Mouse (Mus musculus): ENCODE data around the gene Zcchc2.

Zcchc2 gene

DNA sequence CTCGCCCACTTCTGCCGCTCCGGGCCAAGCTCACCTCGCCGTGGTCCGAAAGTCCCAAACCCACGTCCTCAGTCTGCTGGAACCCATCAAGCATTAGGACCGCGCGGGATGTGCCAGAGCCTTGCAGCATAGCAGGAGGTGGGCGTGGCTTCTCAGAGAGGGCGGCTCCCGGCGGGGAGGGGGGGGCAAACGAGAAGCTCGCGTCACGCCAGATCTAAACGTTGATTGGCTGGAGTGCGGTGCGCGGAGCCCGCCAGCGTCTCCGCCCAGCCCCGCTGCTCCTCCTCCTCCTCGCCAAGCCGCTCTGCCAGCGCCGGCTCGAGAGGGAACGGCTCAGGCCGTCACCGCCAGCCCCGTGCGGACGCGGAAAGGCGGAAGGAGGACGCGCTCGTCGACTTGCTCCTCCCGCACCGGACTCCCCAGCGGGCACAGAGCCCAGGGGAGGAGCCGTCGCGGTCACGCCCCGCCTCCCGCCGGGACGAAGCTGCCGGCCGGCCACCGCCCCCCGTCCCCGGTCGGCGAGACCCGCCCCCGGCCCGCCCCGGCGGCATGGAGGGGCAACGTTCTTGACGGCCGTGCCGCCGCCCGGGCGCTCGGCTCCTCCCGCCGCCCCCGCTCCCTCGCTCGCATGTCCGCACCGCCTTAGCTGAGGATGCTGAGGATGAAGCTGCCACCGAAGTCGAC is at the start of gene Zcchc2:
Gene Zcchc2 (plus strand): TSS at position 269 of the 684 bp plus-strand sequence.
- peak; percentile 97 for DNase-seq (ENCODE audit: low spot score)

GRCm38 (mm10) chr1:105944927-105945580 is 45.2 kb upstream of the Zcchc2 start:
- peak; percentile 38 for DNase-seq (ENCODE audit: low spot score)

- DNase-seq (ENCODE audit: low spot score) = peak; percentile 66
These were observed 43.3 kb upstream of the Zcchc2 start for GRCm38 (mm10) chr1:105946581-105947540.

DNA sequence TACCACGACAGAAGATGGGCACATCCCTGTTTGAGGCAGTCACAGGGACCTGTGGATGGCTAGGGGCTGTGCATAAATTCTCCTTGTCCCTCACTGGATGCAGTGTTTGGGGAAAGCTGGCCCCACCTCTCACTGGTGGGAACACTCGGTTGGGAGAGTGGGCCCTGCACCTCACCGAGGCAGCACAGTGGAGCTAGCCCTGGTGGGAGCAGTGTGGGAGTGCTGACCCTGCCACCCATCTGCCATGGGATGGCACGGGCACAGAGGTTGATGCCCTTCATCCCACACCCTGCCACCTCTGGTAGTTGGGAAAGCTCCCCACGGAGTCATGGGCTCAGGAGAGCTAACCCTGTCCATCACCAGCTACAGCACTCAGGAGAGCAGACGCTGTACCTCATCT is 41.9 kb upstream of the Zcchc2 start:
- DNase-seq (ENCODE audit: low spot score) = no peak

- no peak for DNase-seq (ENCODE audit: low spot score)
These were observed 36.6 kb upstream of the Zcchc2 start for GRCm38 (mm10) chr1:105953588-105953987.

- DNase-seq (ENCODE audit: low spot score) = no peak
These were observed 36.2 kb upstream of the Zcchc2 start for GRCm38 (mm10) chr1:105954047-105954446.

- no peak for DNase-seq (ENCODE audit: low spot score)
These were observed 34.1 kb upstream of the Zcchc2 start for GRCm38 (mm10) chr1:105956057-105956456.

DNA sequence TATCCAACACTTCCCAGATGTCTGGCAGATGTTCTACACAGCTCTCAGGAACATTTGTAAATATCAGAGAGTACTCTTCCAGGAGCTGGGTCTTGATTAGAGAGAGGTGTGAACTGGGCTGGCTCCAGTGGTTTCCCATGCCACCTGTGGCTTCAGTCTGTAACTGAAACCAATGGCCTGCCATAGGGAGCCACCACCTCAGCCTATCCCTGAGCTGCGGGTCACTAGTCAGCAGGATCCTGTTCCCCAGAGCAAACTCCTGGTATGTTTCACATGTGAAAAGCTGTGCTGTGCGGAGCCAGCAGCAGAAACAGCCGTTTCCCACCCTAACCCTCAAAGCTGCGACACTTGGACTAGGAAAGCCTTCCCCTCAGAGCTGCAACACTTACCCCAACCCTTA is 28.7 kb upstream of the Zcchc2 start:
- no peak for DNase-seq (ENCODE audit: low spot score)

DNA sequence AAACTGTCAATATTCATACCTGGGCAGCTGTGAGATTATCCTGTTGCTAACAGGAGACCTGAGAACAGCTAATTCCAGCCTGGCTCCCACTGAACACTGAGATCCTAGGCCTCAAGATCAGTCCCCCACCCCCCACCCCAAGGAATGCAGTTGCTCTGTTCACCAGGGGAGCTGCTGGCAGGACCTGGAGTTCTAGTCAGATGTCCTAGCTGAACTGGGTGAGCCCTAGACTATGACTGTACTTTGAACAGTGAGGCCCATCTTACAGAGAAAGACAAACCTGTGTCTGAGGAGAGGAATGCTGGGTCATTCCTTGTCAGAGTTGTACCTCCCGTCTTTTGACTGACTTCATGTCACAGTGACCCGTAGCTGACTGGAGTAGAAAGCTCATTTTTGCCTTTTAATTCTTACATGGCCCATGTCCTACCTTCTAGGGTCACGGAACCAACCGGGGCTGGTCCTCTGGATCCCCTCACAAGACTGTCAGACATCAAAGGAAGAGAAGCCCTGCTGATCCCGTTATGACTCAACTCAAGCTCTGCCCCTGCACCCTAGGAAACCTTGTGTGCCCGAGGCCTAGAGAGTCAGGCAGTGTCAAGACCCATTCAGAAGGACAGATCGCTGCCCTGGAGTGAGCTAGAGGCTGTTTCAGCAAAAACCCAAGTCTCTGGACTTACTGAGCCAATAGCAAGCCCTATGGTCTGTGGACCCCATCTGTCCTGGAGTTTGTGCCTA is 28.0 kb upstream of the Zcchc2 start:
- DNase-seq (ENCODE audit: low spot score) = no peak

- DNase-seq (ENCODE audit: low spot score) = no peak
These were observed 27.4 kb upstream of the Zcchc2 start for GRCm38 (mm10) chr1:105962852-105963251.

DNA sequence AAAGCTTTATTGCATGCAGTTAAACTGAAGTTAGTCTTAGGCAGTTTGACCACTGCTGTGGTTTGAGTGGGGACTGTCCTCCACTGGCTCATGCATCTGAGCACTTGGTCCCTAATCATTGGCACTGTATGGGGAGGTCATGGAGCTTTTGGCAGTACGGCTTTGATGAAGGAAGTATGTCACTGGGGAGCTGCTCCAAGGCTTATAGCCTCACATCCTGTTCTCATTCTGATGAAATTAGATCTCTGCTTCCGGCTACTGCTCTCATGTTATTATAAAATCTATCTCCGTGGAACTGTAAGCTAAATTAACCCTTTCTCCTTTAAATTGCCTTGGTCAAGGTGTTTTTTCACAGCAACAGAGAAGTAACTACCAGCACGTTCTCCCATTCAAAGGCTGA is 25.7 kb upstream of the Zcchc2 start:
- no peak for DNase-seq (ENCODE audit: low spot score)

DNA sequence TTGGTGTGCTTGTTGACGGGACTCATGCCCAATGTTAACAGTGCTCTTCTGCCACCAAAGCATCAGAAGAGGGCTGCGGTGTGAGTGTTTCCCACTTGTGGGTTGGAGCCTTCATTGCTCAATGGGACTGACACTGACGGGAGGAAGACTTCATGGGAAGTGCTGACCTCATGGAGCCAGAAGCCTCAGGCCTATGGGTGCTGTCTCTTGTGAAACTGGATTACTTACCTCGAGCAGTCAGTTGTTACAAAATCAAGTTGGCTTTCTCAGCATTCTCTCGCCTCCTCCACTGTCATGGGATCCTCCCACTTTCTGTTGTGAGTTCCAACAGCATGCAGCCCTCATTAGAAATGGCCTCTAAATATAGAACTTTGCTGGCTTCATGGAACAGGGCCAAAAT is 25.0 kb upstream of the Zcchc2 start:
- no peak for DNase-seq (ENCODE audit: low spot score)

- DNase-seq (ENCODE audit: low spot score) = no peak
These were observed 18.6 kb upstream of the Zcchc2 start for GRCm38 (mm10) chr1:105971490-105972170.

DNA sequence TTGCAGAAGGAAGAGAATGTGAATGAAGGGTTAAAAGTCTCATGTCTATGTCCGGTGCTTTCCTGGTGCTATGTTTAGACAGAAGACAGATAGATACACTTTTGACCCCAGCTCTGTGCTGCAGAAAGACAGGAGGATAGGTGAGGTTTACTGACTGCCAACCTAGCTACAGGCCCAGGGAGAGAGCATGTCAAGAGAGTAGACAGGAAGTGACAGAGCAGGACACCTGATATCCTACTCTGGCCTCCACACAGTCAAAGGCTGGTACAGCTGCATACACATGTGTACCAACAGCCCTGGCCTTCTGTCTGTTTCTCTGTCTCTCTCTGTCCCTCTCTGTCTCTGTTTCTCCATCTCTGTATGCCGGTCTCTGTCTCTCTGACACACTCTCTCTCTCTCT is 16.2 kb upstream of the Zcchc2 start:
- DNase-seq (ENCODE audit: low spot score) = no peak

- no peak for DNase-seq (ENCODE audit: low spot score)
These were observed 12.6 kb upstream of the Zcchc2 start for GRCm38 (mm10) chr1:105977446-105978094.

DNA sequence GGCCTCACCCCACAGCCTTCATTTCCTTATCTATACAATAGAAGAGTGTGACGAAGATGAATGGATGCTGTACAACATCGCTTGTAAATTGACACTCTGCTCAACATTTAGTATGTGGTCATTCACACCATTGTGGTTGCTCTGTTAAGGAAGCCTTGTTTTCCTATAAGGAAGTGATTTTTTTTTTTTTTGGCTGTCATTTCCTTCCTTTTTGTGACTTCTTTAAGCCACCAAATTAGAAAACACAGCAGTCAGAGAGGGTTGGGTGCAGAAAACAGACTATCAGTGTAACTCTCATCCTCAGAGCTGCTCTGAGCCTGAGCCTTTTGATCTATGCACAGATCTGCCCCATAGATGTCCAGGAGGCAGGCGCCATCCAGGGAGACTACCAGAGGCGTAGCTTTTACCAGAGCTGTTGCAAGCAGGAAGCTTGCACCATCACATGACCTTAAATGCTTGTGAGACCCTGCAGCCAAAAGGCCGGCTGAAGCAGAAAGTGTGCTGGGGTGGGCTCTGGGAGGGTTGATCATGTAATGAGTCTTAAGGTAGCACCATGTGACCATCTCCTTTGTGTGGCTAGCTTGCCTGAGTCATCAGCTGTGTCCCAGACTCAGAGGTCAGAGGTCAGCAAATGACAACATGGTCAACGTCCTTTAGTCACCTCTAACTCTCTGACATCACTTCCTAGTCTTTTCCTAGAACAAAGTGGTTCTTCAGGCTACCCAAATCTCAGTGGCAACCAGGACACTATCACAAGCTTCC is 9.2 kb upstream of the Zcchc2 start:
- no peak for DNase-seq (ENCODE audit: low spot score)

GRCm38 (mm10) chr1:105982496-105983364 is 7.5 kb upstream of the Zcchc2 start:
- DNase-seq (ENCODE audit: low spot score) = no peak

DNA sequence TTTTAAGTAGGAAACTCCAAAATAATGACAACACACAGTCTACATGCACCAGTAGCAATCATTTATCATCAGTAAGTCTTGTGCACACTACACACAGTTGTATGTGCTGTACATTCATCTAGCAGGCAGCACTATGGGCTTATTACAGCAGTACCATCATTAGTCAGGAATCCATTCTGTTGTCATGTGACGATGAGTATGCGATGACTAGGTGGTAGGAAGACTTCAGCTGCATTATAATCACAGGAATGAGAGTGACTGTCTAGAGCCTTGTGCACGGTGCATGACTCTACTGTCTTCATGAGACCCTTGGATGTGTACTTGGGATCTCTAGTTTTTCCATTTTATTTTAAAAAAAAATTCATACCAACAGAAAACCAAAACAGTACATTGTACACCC is 6.0 kb upstream of the Zcchc2 start:
- DNase-seq (ENCODE audit: low spot score) = no peak

- DNase-seq (ENCODE audit: low spot score) = no peak
These were observed 2.0 kb upstream of the Zcchc2 start for GRCm38 (mm10) chr1:105988171-105988570.
